Mouse (Mus musculus) cerebellum, adult 2 months (tissue): ENCODE measurements around the gene Nsmce3. TPM values are rescaled to one million over a fixed set of nuclear protein-coding genes. Genes with fewer than 3 reads are reported as not detected.

Source experiments
- DNase-seq, 2 experiments: peaks; one replicate each; pipeline ENCODE4 v3.0.0; 2021
- H3K27ac ChIP-seq: fragments of 200-500 bp; 2 replicates; pipeline ENCODE4 v1.5.1; 2012; ENCODE audit warnings: low read length, control low read depth, inconsistent platforms; ENCODE audit not compliant: insufficient read depth
- H3K27me3 ChIP-seq: fragments of 200-500 bp; 2 replicates; pipeline ENCODE4 v1.6.1; 2012; ENCODE audit warnings: inconsistent platforms, mild to moderate bottlenecking, low read length, moderate library complexity; ENCODE audit not compliant: control insufficient read depth, insufficient read depth
- H3K4me1 ChIP-seq: fragments of 200-500 bp; 2 replicates; pipeline ENCODE4 v1.6.1; 2011; ENCODE audit warnings: low read length; ENCODE audit not compliant: control insufficient read depth, insufficient read depth
- H3K4me3 ChIP-seq: fragments of 200-500 bp; replicated peaks from 2 replicates; pipeline ENCODE3; 2011; ENCODE audit warnings: mild to moderate bottlenecking, low read depth, low read length, control low read depth; ENCODE audit not compliant: insufficient read depth
- CTCF ChIP-seq: fragments of 200-500 bp; IDR thresholded peaks from 2 replicates; pipeline ENCODE4 v1.5.1; 2011; ENCODE audit warnings: low read depth, mild to moderate bottlenecking, control low read depth, low read length, moderate library complexity, borderline replicate concordance; ENCODE audit not compliant: insufficient read depth
- POLR2A ChIP-seq: fragments of 200-500 bp; IDR thresholded peaks from 2 replicates; pipeline ENCODE4 v1.6.1; 2011; ENCODE audit warnings: low read length, control low read depth, borderline replicate concordance; ENCODE audit not compliant: insufficient read depth
- WGBS: fragments of 180-500 bp; shearing (Covaris S2); methylation state at CpG from one replicate; pipeline ENCODE4 v1.1.7; 2018; 5-methylcytosine and 5-hydroxymethylcytosine counted together
- polyA plus RNA-seq: library from polyadenylated mRNA; depleted of rRNA; stranded (reverse); fragments of >200 nt; gene quantifications from 2 replicates; pipeline ENCODE4 v1.2.3, GENCODE M21; 2012

Gene Nsmce3
- polyA plus RNA-seq, 1 experiment = 6.8 TPM

- Histone ChIP-seq H3K4me1 (peaks cover 3% of the 10 kb centered on the region; the same call in 1 of the 2 replicates), H3K27ac (no peak overlapping the region), H3K4me3 (no peak overlapping the region), H3K27me3 (no peaks in the 10 kb centered on the region)
- 8% methylated on average over 21 of the region's 21 CpGs for WGBS
- TF ChIP-seq CTCF (0 out of 2 replicates have a peak, but pooled peaks have one; percentile 9), POLR2A (no peak)
- DNase-seq = peak; percentile 17 to 24
Measured at GRCm38 (mm10) chr7:64839801-64840575, 32.8 kb downstream of the Nsmce3 start.

- 68% methylated on average over 2 of the region's 2 CpGs for WGBS
Measured at GRCm38 (mm10) chr7:64839281-64839680, 33.5 kb downstream of the Nsmce3 start.

GRCm38 (mm10) chr7:64830214-64830995 lies 42.4 kb downstream of the Nsmce3 start:
- TF ChIP-seq POLR2A (no peak), CTCF (no peak)
- Histone ChIP-seq H3K27ac (no peak overlapping the region), H3K4me1 (no peaks in the 10 kb centered on the region), H3K4me3 (no peak overlapping the region), H3K27me3 (no peaks in the 10 kb centered on the region)
- no peak for DNase-seq
- WGBS = 53% methylated on average over 5 of the region's 5 CpGs

More at GRCm38 (mm10) chr7:64839281-64839680, 33.5 kb downstream of the Nsmce3 start:
- H3K27me3 ChIP-seq = no peaks in the 10 kb centered on the region
- no peak overlapping the region for H3K4me3 ChIP-seq
- peaks cover 3% of the 10 kb centered on the region; the same call in 1 of the 2 replicates for H3K4me1 ChIP-seq
- TF ChIP-seq CTCF (no peak), POLR2A (no peak)
- no peak overlapping the region for H3K27ac ChIP-seq
- no peak for DNase-seq

GRCm38 (mm10) chr7:64821081-64821480 lies 51.7 kb downstream of the Nsmce3 start:
- no peak for DNase-seq
- no peak overlapping the region for H3K27ac ChIP-seq
- 91% methylated on average over 5 of the region's 5 CpGs for WGBS

GRCm38 (mm10) chr7:64819683-64820082 lies 53.1 kb downstream of the Nsmce3 start:
- Histone ChIP-seq H3K4me3 (no peak overlapping the region), H3K27ac (no peak overlapping the region), H3K27me3 (no peaks in the 10 kb centered on the region), H3K4me1 (no peaks in the 10 kb centered on the region)
- 85% methylated on average over 9 of the region's 9 CpGs for WGBS
- no peak for TF ChIP-seq POLR2A
- no peak for TF ChIP-seq CTCF
- no peak for DNase-seq

More at GRCm38 (mm10) chr7:64821081-64821480, 51.7 kb downstream of the Nsmce3 start:
- TF ChIP-seq POLR2A (no peak), CTCF (no peak)
- Histone ChIP-seq H3K4me3 (no peak overlapping the region), H3K4me1 (no peaks in the 10 kb centered on the region), H3K27me3 (no peaks in the 10 kb centered on the region)
